Mouse (Mus musculus): ENCODE measurements at regions not wholly inside any gene's neighbourhood (a gene's known extent, or its start where the extent isn't known, plus 50 kb on each side); places are given as distances from the start of the nearest gene placed in this dataset.
"Not testable (repeated sequence)": the region's sequence is repeated elsewhere in the genome, so short reads cannot be mapped to it uniquely, and the experiment has no call there.

DNA sequence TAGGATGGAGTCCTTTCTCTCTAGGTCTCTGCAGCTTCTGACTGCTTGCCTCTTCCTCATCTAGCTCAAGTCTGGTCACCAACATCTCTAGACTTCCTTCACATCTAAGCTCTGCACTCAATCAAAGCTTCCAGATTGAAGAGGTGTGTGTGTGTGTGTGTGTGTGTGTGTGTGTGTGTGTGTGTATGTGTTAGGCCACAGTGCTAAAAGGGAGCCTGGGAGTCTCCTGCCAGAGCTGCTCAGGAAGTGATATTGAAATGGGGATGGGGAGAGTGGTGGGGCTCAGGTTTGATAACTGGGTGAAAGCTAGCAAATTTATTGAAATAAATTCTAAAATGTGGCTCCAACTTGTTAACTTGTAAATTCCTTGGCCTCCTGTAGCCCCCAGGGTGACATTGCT lies 73.3 kb downstream of the Gm31371 start:
- DNase-seq (ENCODE audit: low read depth, low spot score), result not testable (repeated sequence)

DNA sequence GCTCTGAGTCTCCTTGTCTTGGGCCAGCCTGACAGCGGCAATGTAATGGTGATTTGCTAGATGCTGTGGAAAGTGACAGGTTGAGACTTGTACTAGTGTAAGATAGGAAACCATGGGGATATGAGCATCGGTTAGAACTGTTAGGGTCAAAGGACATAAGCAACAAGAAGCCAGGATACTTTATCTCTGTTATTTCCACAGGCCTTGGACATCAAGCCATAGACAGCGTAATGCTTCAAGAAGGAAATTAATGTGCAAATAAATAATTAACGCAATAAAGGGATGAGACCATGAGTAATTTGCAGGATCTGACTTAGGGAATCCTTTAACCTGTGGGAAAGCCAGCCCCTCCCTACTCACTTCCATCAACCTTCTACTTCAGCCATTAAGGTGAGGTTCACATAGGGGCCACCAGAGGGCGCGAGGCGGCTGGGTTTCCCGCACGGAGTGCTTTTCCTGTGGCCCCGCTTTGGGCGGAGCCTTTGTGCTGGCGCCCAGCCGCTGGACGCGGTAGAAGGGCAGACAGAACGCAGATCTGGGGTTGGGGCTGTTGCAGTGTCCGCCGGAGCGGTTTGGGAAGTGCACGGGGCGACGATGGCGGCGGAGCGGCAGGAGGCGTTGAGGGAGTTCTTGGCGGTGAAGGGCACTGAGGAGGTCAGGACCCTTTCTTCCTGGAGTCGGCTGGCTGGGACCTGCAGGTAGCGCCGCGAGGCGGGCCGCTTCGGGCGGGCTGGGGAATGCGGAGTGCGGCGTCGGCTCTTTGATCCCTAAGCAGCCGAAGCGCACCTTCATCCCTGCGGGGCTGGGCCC lies 76.5 kb downstream of the Gm31371 start:
- peak; percentile 84 for DNase-seq (ENCODE audit: low read depth, low spot score)

DNA sequence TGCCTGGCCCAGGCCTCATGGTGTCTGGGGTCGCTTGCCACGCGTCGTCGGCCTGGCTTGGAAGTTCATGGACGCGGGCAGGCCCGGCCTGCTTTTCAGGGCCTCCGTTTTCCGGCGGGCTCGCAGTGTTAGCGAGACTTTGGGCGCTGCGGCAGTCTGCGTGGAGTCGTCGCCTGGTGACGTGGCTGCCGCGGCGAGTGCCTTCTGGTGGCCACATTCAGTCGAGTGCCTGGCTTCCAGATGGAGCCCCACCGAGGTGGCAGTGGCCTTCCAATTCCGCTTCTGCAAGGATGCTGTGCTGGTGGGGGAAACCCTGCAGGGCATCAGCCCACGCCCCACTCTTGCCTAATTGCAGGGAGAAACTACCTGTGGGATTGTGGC lies 77.1 kb downstream of the Gm31371 start:
- peak; percentile 61 for DNase-seq (ENCODE audit: low read depth, low spot score)

- not testable (repeated sequence) for DNase-seq (ENCODE audit: low read depth, low spot score)
Observed at GRCm38 (mm10) chr8:20008106-20008505, 104.9 kb downstream of the Gm31371 start.

GRCm38 (mm10) chr8:20010947-20011346 lies 107.8 kb downstream of the Gm31371 start:
- DNase-seq (ENCODE audit: low read depth, low spot score), result peak; percentile 21

DNA sequence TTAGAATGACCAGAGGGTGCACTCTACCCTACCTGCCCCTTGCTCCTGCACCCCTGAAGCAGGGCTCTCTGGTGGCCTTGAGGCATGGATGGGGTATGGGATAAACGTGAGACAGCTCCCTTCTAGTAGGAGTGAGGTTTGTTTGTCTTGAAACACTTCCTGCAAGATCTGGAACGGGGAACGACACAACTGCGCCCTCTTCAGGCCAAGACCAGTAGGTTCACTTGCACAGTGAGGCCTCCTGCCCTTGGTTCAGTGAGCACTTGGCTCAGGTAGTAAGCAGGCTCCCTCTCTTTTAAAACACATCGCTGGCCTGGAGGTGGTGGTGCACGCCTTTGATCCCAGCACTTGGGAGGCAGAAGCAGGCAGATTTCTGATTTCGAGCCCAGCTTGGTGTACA lies 110.1 kb downstream of the Gm31371 start:
- DNase-seq (ENCODE audit: low read depth, low spot score), result peak; percentile 22

DNA sequence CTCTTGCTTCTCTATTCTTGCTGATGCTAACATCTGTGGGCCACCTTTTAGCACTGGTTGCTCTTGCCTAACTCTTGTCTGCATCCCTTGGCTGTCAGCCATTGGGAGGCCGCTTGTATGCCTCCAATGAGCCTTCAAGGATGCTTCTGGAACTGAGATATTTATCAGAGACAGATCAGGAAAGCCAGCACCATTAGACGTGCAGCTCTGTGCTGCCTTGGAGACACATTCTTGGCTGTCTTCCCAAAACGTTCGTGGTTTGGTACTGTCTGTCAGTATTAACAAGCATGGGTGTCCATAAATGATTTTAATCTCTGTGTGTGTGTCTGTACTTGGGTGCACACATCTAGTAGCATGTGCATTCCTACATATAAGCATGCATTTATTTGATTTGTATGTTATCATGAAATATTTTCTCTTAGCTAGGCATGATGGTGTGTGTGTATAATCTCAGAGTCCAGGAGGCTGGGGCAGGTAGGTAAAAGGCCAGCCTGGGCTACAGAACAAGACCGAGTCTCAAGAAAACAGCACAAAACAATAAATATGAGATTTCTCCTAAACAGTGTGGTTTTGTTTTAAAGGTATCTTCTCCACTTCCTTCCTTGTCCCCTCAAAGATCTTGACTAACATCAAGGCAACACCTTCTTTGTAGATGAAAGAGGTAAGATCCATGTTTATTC lies 111.4 kb downstream of the Gm31371 start:
- DNase-seq (ENCODE audit: low read depth, low spot score), result not testable (repeated sequence)

DNA sequence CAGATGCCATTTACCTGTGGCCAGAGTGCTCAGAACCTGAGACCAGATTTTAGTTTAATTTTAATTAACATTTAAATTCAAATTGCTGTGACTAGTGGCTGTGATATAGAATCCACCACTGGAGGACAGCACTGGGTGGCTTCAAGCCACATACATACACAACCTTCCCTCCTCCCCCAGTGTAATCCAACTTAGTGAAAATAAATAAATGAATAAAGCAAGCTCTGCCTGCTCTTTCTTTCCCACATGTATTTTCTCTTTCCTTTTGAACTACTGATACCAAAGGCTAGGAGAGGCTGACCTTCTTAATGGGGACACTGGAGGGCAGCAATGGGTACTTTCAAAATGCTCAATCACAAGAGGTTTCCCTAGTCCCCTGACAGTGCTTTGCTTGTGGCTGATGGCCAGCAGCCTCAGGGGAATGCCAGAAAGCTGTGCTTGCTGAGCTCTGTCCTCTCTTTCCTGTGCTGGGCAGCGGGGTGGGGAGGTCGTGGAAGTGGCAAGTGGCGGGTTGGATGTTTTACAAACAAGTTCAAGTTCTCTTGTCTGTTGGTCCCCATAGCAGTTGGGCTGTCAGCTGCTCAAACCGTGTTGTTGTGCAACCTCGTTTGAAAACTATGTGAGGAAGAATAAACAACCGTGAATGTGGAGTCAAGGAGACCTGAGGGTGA lies 112.4 kb downstream of the Gm31371 start:
- not testable (repeated sequence) for DNase-seq (ENCODE audit: low read depth, low spot score)

DNA sequence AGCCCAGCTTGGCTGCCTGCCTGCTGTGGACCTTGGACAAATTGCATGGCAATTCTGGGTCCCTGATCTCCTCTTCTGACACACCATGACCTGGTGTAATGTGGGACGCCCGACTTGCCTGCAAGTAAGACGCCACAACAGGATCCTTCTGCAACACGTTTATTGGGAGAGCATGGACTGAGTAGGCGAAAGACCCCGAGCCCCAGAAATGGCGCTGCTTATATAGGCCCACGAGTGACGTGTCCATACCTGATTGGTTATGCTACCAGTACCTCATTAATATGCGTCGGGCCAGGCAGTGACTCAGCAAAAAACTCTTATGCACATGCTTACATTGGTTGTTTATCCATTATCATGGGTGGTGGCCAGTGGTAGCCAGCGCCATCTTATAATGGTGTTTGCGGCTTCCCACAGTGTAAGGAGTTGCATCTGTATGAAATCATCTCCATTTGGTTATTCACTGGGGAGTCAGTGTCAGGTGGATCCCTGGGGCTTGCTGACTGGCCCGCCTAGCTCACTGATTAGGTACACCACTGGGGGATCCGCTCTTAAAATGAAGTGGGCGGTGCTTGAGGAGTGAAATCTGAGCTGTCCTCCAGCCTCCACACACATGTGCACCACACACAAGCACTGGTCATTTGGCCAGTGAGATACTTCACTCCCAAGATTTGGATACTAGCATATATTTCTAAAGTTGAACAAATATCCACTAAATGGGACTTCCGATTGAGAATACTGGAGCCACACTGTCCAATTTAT lies 113.1 kb downstream of the Gm31371 start:
- not testable (repeated sequence) for DNase-seq (ENCODE audit: low read depth, low spot score)

GRCm38 (mm10) chr8:20025521-20025920 lies 122.3 kb downstream of the Gm31371 start:
- not testable (repeated sequence) for DNase-seq (ENCODE audit: low read depth, low spot score)

DNA sequence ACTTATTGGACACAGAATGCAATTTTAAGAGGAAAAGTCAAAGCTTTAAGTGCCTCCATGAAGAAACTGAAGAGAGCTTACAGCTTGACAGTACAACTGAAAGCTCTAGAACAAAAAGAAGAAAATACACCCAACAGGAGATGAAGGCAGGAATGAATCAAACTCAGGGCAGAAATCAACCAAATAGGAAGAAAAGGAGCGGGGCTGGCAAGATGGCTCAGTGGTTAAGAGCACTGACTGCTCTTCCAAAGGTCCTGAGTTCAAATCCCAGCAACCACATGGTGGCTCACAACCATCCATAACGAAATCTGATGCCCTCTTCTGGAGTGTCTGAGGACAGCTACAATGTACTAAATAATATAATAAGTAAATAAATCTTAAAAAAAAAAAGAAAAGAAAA lies 124.8 kb downstream of the Gm31371 start:
- not testable (repeated sequence) for DNase-seq (ENCODE audit: low read depth, low spot score)

GRCm38 (mm10) chr8:20030131-20030530 lies 126.9 kb downstream of the Gm31371 start:
- not testable (repeated sequence) for DNase-seq (ENCODE audit: low read depth, low spot score)

- not testable (repeated sequence) for DNase-seq (ENCODE audit: low read depth, low spot score)
Observed at GRCm38 (mm10) chr8:20057626-20058025, 154.4 kb downstream of the Gm31371 start.

DNA sequence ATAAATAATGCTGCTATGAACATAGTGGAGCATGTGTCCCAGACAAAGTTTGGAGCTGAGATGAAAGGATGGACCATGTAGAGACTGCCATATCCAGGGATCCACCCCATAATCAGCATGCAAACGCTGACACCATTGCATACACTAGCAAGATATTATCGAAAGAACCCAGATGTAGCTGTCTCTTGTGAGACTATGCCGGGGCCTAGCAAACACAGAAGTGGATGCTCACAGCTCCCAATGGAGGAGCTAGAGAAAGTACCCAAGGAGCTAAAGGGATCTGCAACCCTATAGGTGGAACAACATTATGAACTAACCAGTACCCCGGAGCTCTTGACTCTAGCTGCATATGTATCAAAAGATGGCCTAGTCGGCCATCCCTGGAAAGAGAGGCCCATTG lies 194.9 kb downstream of the Gm31371 start:
- not testable (repeated sequence) for DNase-seq (ENCODE audit: low read depth, low spot score)

GRCm38 (mm10) chr8:20100241-20100640 lies 197.0 kb downstream of the Gm31371 start:
- DNase-seq (ENCODE audit: low read depth, low spot score), result not testable (repeated sequence)

- DNase-seq (ENCODE audit: low read depth, low spot score), result not testable (repeated sequence)
Observed at GRCm38 (mm10) chr8:20102374-20102773, 199.2 kb downstream of the Gm31371 start.

- DNase-seq (ENCODE audit: low read depth, low spot score), result not testable (repeated sequence)
Observed at GRCm38 (mm10) chr8:20107154-20107553, 204.0 kb downstream of the Gm31371 start.

- DNase-seq (ENCODE audit: low read depth, low spot score), result not testable (repeated sequence)
Observed at GRCm38 (mm10) chr8:20116785-20117184, 213.6 kb downstream of the Gm31371 start.

- DNase-seq (ENCODE audit: low read depth, low spot score), result not testable (repeated sequence)
Observed at GRCm38 (mm10) chr8:20119581-20119980, 216.4 kb downstream of the Gm31371 start.

GRCm38 (mm10) chr8:20120186-20120585 lies 217.0 kb downstream of the Gm31371 start:
- DNase-seq (ENCODE audit: low read depth, low spot score), result not testable (repeated sequence)

DNA sequence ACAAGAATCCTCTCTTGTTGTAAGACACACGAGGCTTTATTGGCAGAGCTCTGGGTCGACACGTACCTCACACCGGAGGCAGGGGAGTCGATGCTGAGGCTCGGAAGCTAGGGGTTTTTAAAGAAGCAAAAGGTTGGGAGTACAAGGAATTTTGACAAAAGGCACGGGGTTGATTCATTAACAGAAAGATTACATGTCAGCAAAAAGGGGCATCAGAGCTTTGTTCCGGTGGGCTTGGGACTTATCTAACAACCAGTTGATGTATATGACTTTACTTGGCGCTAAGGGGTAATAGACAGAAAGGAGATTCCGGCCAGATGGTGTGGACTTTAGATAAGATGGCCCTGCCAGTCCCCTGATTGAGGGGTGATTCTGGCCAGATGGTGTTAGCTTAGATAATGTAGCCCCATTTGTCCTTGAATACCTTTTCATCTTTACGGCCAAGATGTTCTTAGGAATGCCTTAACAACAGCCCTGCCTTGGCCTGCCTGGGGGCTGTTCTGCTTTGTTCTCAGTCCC lies 218.3 kb downstream of the Gm31371 start:
- DNase-seq (ENCODE audit: low read depth, low spot score), result not testable (repeated sequence)
